Mouse (Mus musculus) liver, adult 2 months (tissue): Measurements from ENCODE around the gene Ost4.

Experiments used
- CTCF ChIP-seq: fragments of 200-500 bp; IDR thresholded peaks from 2 replicates; pipeline ENCODE4 v1.5.1; 2011; ENCODE audit warnings: low read depth, low read length, control low read depth
- POLR2A ChIP-seq: fragments of 200-500 bp; IDR thresholded peaks from 2 replicates; pipeline ENCODE4 v1.6.1; 2011; ENCODE audit warnings: low read length, control low read depth; ENCODE audit not compliant: insufficient read depth; ENCODE audit errors: extremely low read depth

- TF ChIP-seq CTCF (no peak), POLR2A (no peak)
Measured at GRCm38 (mm10) chr5:30954556-30954955, 47.0 kb upstream of the Ost4 start.
